Mouse (Mus musculus): ENCODE data around the gene Hpn. TPM values are rescaled to one million over a fixed set of nuclear protein-coding genes. Genes with fewer than 3 reads are reported as not detected.

Gene Hpn
- polyA plus RNA-seq, 1 experiment from 2014 or later, result 0.67 TPM

- WGBS, result 45% methylated on average over 7 of the region's 7 CpGs
- Histone ChIP-seq H3K4me3 (ENCODE audit: low read depth, low read length) (no peak overlapping the region), H3K27me3 (ENCODE audit: control insufficient read depth, insufficient read depth, low read length) (no peaks in the 10 kb centered on the region), H3K27ac (ENCODE audit: low read depth, low read length) (no peak overlapping the region), H3K36me3 (ENCODE audit: control insufficient read depth, insufficient read depth, low read length) (no peaks in the 10 kb centered on the region), H3K9ac (replicated peaks; ENCODE audit: low read depth, low read length) (no peak overlapping the region), H3K4me2 (ENCODE audit: low read depth, low read length) (no peak overlapping the region), H3K9me3 (ENCODE audit: control insufficient read depth, low read length) (no peaks in the 10 kb centered on the region), H3K4me1 (ENCODE audit: control insufficient read depth, insufficient read depth, low read length) (no peaks in the 10 kb centered on the region)
- ATAC-seq (ENCODE audit: low read depth), result no peak
These were observed 40.9 kb downstream of the Hpn start for GRCm38 (mm10) chr7:31074061-31074712.

- H3K4me1 ChIP-seq (ENCODE audit: control insufficient read depth, insufficient read depth, low read length), result no peaks in the 10 kb centered on the region
- H3K27me3 ChIP-seq (ENCODE audit: control insufficient read depth, insufficient read depth, low read length), result no peaks in the 10 kb centered on the region
- H3K4me3 ChIP-seq (ENCODE audit: low read depth, low read length), result no peak overlapping the region
- H3K4me2 ChIP-seq (ENCODE audit: low read depth, low read length), result no peak overlapping the region
- ATAC-seq (ENCODE audit: low read depth), result no peak
- no peak overlapping the region for H3K27ac ChIP-seq (ENCODE audit: low read depth, low read length)
- no peak overlapping the region for H3K9ac ChIP-seq (replicated peaks; ENCODE audit: low read depth, low read length)
- H3K36me3 ChIP-seq (ENCODE audit: control insufficient read depth, insufficient read depth, low read length), result no peaks in the 10 kb centered on the region
- H3K9me3 ChIP-seq (ENCODE audit: control insufficient read depth, low read length), result no peaks in the 10 kb centered on the region
These were observed 41.5 kb downstream of the Hpn start for GRCm38 (mm10) chr7:31073546-31073945.

GRCm38 (mm10) chr7:31072326-31072725 lies 42.8 kb downstream of the Hpn start:
- Histone ChIP-seq H3K36me3 (ENCODE audit: control insufficient read depth, insufficient read depth, low read length) (no peaks in the 10 kb centered on the region), H3K9ac (replicated peaks; ENCODE audit: low read depth, low read length) (no peak overlapping the region), H3K27me3 (ENCODE audit: control insufficient read depth, insufficient read depth, low read length) (no peaks in the 10 kb centered on the region), H3K4me1 (ENCODE audit: control insufficient read depth, insufficient read depth, low read length) (no peaks in the 10 kb centered on the region), H3K27ac (ENCODE audit: low read depth, low read length) (no peak overlapping the region), H3K4me2 (ENCODE audit: low read depth, low read length) (no peak overlapping the region), H3K4me3 (ENCODE audit: low read depth, low read length) (no peak overlapping the region), H3K9me3 (ENCODE audit: control insufficient read depth, low read length) (no peaks in the 10 kb centered on the region)
- 39% methylated on average over 9 of the region's 9 CpGs for WGBS
- ATAC-seq (ENCODE audit: low read depth), result no peak

DNA sequence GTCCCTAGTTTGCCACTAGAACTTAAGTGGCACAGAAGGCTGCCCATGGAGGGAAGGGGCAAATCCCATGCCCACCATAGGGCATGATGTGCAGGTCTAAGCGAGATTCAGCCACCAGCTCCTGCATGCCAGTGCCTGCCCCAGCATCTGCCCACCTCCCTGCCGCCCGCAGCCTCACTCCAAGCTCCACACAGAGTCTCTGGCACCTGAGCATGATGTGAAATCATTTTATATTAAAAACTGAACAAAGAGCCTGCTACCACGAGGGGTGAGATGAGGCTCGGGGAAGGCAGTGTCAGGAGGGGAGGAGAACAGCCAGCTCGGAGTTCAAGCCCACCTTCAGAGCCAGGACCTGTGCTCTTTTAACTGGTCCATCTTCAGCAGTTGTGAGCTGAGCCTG lies 44.8 kb downstream of the Hpn start:
- Histone ChIP-seq H3K27ac (ENCODE audit: low read depth, low read length) (no peak overlapping the region), H3K4me1 (ENCODE audit: control insufficient read depth, insufficient read depth, low read length) (no peaks in the 10 kb centered on the region), H3K9me3 (ENCODE audit: control insufficient read depth, low read length) (no peaks in the 10 kb centered on the region), H3K27me3 (ENCODE audit: control insufficient read depth, insufficient read depth, low read length) (no peaks in the 10 kb centered on the region), H3K36me3 (ENCODE audit: control insufficient read depth, insufficient read depth, low read length) (no peaks in the 10 kb centered on the region), H3K4me2 (ENCODE audit: low read depth, low read length) (no peak overlapping the region), H3K4me3 (ENCODE audit: low read depth, low read length) (no peak overlapping the region), H3K9ac (replicated peaks; ENCODE audit: low read depth, low read length) (no peak overlapping the region)
- no peak for ATAC-seq (ENCODE audit: low read depth)
- WGBS, result 90% methylated on average over 6 of the region's 6 CpGs

- no peak overlapping the region for H3K4me3 ChIP-seq (ENCODE audit: low read depth, low read length)
- no peaks in the 10 kb centered on the region for H3K36me3 ChIP-seq (ENCODE audit: control insufficient read depth, insufficient read depth, low read length)
- no peak overlapping the region for H3K27ac ChIP-seq (ENCODE audit: low read depth, low read length)
- H3K27me3 ChIP-seq (ENCODE audit: control insufficient read depth, insufficient read depth, low read length), result no peaks in the 10 kb centered on the region
- WGBS, result 82% methylated on average over 14 of the region's 14 CpGs
- no peaks in the 10 kb centered on the region for H3K9me3 ChIP-seq (ENCODE audit: control insufficient read depth, low read length)
- H3K9ac ChIP-seq (replicated peaks; ENCODE audit: low read depth, low read length), result no peak overlapping the region
- H3K4me1 ChIP-seq (ENCODE audit: control insufficient read depth, insufficient read depth, low read length), result no peaks in the 10 kb centered on the region
- no peak overlapping the region for H3K4me2 ChIP-seq (ENCODE audit: low read depth, low read length)
- ATAC-seq (ENCODE audit: low read depth), result no peak
These were observed 45.6 kb downstream of the Hpn start for GRCm38 (mm10) chr7:31069491-31069890.

DNA sequence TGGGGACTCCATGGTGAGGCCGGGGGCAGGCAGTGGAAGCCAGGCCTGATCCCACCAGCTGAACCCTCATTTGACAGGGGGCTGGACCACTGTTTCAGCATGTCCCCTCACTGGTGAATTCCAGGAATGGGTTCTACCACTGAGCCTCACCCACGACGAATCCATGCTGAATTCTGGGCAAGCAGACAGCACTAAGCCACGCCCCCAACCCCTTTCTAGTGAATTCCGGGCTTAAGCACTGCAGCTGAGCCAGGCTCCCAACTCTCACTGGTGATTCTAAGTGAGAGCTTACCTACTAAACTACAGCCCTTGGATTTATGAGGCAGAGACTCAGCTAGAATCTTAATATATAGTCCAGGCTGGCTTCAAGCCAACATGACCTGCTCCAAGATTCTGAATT lies 47.3 kb downstream of the Hpn start:
- Histone ChIP-seq H3K36me3 (ENCODE audit: control insufficient read depth, insufficient read depth, low read length) (no peaks in the 10 kb centered on the region), H3K4me3 (ENCODE audit: low read depth, low read length) (no peak overlapping the region), H3K27ac (ENCODE audit: low read depth, low read length) (no peak overlapping the region), H3K9ac (replicated peaks; ENCODE audit: low read depth, low read length) (no peak overlapping the region), H3K27me3 (ENCODE audit: control insufficient read depth, insufficient read depth, low read length) (no peaks in the 10 kb centered on the region), H3K9me3 (ENCODE audit: control insufficient read depth, low read length) (no peaks in the 10 kb centered on the region), H3K4me2 (ENCODE audit: low read depth, low read length) (no peak overlapping the region), H3K4me1 (ENCODE audit: control insufficient read depth, insufficient read depth, low read length) (no peaks in the 10 kb centered on the region)
- no peak for ATAC-seq (ENCODE audit: low read depth)
- WGBS, result 45% methylated on average over 5 of the region's 5 CpGs

- no peak overlapping the region for H3K4me3 ChIP-seq (ENCODE audit: low read depth, low read length)
- H3K9ac ChIP-seq (replicated peaks; ENCODE audit: low read depth, low read length), result no peak overlapping the region
- H3K4me2 ChIP-seq (ENCODE audit: low read depth, low read length), result no peak overlapping the region
- no peaks in the 10 kb centered on the region for H3K36me3 ChIP-seq (ENCODE audit: control insufficient read depth, insufficient read depth, low read length)
- ATAC-seq (ENCODE audit: low read depth), result no peak
- no peaks in the 10 kb centered on the region for H3K4me1 ChIP-seq (ENCODE audit: control insufficient read depth, insufficient read depth, low read length)
- WGBS, result 87% methylated on average over 12 of the region's 12 CpGs
- H3K9me3 ChIP-seq (ENCODE audit: control insufficient read depth, low read length), result no peaks in the 10 kb centered on the region
- no peak overlapping the region for H3K27ac ChIP-seq (ENCODE audit: low read depth, low read length)
- H3K27me3 ChIP-seq (ENCODE audit: control insufficient read depth, insufficient read depth, low read length), result no peaks in the 10 kb centered on the region
These were observed 52.0 kb downstream of the Hpn start for GRCm38 (mm10) chr7:31063074-31063560.

- no peaks in the 10 kb centered on the region for H3K36me3 ChIP-seq (ENCODE audit: control insufficient read depth, insufficient read depth, low read length)
- no peak overlapping the region for H3K4me2 ChIP-seq (ENCODE audit: low read depth, low read length)
- no peak for ATAC-seq (ENCODE audit: low read depth)
- no peak overlapping the region for H3K4me3 ChIP-seq (ENCODE audit: low read depth, low read length)
- no peak overlapping the region for H3K27ac ChIP-seq (ENCODE audit: low read depth, low read length)
- 89% methylated on average over 7 of the region's 7 CpGs for WGBS
- no peaks in the 10 kb centered on the region for H3K4me1 ChIP-seq (ENCODE audit: control insufficient read depth, insufficient read depth, low read length)
- no peaks in the 10 kb centered on the region for H3K9me3 ChIP-seq (ENCODE audit: control insufficient read depth, low read length)
- no peaks in the 10 kb centered on the region for H3K27me3 ChIP-seq (ENCODE audit: control insufficient read depth, insufficient read depth, low read length)
- no peak overlapping the region for H3K9ac ChIP-seq (replicated peaks; ENCODE audit: low read depth, low read length)
These were observed 54.5 kb downstream of the Hpn start for GRCm38 (mm10) chr7:31060621-31061010.

GRCm38 (mm10) chr7:31059919-31060620 lies 55.0 kb downstream of the Hpn start:
- 68% methylated on average over 11 of the region's 11 CpGs for WGBS
- no peak overlapping the region for H3K27ac ChIP-seq (ENCODE audit: low read depth, low read length)
- H3K9ac ChIP-seq (replicated peaks; ENCODE audit: low read depth, low read length), result no peak overlapping the region
- H3K4me1 ChIP-seq (ENCODE audit: control insufficient read depth, insufficient read depth, low read length), result no peaks in the 10 kb centered on the region
- H3K27me3 ChIP-seq (ENCODE audit: control insufficient read depth, insufficient read depth, low read length), result no peaks in the 10 kb centered on the region
- no peak for ATAC-seq (ENCODE audit: low read depth)
- no peak overlapping the region for H3K4me3 ChIP-seq (ENCODE audit: low read depth, low read length)
- H3K9me3 ChIP-seq (ENCODE audit: control insufficient read depth, low read length), result no peaks in the 10 kb centered on the region
- H3K4me2 ChIP-seq (ENCODE audit: low read depth, low read length), result no peak overlapping the region
- H3K36me3 ChIP-seq (ENCODE audit: control insufficient read depth, insufficient read depth, low read length), result no peaks in the 10 kb centered on the region

Data from neural tube, embryonic 14.5 days (tissue).